Mouse (Mus musculus): ENCODE measurements around the gene Rplp2. TPM values are rescaled to one million over a fixed set of nuclear protein-coding genes. Genes with fewer than 3 reads are reported as not detected.

The Rplp2 gene
- polyA plus RNA-seq, 1 experiment from 2014 or later, result 771 TPM

DNA sequence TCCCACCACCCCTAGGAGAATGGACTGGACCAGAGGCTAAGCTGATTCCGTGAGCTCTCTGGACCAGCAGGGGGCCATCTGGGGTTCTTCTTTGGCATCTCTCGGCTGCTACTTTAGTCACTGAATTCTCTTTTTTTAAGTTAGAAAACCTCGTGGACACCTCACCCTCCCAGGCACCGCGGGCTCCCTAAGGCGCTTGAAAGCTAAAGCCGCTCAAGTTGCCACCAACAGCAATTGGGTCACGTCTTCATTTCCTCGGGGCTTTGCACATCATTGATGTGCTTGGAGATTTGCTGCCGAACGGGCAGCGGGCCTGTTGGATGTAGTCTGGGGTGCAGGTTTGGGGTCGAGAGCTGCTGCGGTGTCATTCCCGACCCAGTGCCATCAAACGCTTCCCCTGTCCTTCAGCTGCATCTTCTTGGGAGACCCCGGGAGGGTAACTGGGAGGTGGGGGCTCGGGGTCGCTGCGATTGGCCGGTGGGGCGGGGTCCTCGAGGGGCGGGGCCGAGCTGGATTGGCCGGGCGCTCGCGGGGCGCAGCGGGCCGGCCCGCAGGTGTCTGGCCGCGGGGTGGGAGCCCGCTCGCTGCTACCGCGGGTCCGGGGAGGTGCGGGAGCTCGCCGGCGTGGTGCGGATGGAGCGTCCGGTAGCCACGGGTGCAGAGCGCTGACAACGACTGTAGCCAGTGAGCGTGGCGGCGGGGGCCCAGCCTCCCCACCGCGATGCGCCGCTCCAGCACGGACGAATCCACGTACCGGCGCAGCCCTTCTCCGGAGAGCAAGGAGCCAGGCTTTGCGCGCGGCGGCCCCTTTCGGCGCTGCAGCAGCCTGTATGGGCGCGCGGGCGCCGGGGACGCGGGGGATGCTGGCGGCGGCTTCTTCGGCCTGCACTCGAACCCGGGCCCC is 34.6 kb downstream of the Rplp2 start:
- WGBS, result 1% methylated on average over 81 of the region's 81 CpGs

DNA sequence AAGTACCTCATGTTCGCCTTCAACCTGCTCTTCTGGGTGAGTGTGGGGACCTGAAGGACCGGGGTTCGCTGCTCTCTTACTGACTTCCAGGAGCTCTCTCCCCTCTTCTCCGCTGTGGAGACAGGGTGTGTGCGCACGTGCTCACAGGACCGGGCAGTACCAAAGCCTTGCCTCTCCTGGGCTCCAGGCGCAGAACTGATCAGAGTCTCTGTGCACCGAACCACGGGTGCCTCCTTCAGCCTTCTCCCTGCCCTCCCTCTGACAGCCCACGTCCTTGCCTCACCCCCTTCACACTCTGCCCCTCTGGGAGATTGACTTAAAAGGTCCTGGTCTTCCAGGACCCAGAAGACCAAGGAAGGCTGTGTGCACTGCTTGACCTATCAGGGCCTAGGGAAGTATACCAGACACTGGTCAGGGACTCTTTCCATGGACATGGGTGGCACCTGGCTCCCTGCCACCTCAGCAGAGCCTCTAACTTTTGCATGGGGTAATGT is 35.4 kb downstream of the Rplp2 start:
- 8% methylated on average over 11 of the region's 11 CpGs for WGBS
- ATAC-seq (ENCODE audit: low read depth), result peak; percentile 21

More for the DNA sequence above, 34.6 kb downstream of the Rplp2 start:
- H3K4me3 ChIP-seq, result peak overlapping the region; percentile 62
- H3K4me1 ChIP-seq (replicated peaks), result peaks cover 74% of the 10 kb centered on the region
- ATAC-seq (ENCODE audit: low read depth), result peak; percentile 64
- H3K27ac ChIP-seq (replicated peaks), result peak overlapping the region; percentile 78
- no peaks in the 10 kb centered on the region for H3K36me3 ChIP-seq
- no peaks in the 10 kb centered on the region for H3K9me3 ChIP-seq
- peak overlapping the region; percentile 89 for H3K4me2 ChIP-seq
- peaks cover 31% of the 10 kb centered on the region for H3K27me3 ChIP-seq
- peak overlapping the region; percentile 80 for H3K9ac ChIP-seq

DNA sequence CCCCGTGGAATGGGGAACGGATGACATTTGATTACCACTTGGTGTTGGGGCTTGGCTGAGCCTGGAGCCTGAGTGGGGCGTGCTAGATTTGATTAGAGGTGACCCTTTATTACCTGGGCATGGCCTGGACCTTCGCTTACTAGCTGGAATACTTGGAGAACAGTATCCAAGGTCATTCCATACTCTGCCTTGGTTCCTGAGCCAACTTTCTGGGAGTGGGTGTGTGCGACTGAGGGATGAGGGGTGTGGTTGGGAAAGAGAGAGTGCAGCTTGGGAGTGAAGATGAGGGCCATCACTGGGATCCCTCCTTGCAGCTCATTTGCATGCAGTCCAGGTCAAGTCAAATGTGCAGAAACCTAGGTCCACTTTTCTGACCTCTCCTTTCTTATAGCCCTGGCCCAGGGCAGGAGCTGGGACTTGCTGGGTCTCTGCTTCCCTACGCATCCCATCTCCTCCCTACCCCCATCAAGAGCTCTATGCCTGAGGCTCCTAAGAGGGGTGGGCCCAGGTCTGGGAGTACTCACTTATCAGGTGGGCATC is 36.0 kb downstream of the Rplp2 start:
- H3K9ac ChIP-seq, result peak overlapping the region; percentile 80

More for the DNA sequence above, 35.4 kb downstream of the Rplp2 start:
- Histone ChIP-seq H3K27me3 (peaks cover 23% of the 10 kb centered on the region), H3K9ac (peak overlapping the region; percentile 80), H3K4me1 (replicated peaks) (peaks cover 74% of the 10 kb centered on the region), H3K27ac (replicated peaks) (peak overlapping the region; percentile 78), H3K36me3 (no peaks in the 10 kb centered on the region), H3K4me2 (peak overlapping the region; percentile 89), H3K9me3 (no peaks in the 10 kb centered on the region), H3K4me3 (peak overlapping the region; percentile 62)

DNA sequence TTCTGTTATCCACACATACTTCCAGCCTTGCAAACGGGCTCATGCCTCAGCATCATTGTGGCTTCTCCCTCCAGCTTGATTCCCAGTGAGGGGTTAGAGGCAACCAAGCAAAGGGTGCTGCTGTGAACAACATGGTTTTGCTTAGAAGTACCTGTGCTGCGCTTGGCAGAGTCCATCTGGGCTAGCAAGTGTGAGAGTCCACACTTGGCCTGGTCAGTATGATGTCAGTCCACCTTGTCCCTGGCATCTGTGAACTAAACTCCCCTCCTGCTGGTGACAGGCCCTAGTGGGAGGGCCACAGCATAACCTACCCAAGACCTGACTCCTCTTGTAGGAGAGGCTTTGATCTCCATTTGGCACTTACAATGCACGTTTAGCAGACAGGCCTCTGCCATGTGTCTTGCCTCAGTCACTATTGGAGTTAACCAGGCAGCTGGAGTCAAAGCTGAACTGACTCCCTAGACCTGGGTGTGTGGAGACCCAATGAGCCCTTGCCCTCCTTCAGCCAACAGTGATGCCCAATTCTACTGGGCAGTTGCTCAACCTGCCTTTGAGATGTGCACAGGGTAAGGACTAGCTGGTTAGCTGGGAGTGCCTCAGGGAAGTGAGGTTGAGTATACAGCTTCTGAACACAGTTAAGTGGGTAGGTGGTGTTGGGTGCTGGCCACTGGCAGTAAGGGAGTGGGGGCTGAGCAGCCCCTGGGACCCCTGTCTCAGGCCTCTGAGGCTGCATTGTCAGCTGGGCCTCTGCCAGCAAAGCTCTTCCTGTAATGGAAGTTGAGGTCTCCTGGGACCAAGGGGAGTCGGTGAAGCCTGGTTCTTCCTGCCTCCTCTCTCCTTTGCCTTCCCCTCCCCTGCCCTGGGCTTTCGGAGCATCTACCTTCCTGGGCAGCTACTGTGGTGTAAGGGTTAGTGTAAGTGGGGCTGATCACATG is 37.3 kb downstream of the Rplp2 start:
- H3K9me3 ChIP-seq, result no peaks in the 10 kb centered on the region
- peaks cover 77% of the 10 kb centered on the region for H3K4me1 ChIP-seq (replicated peaks)
- H3K9ac ChIP-seq, result no peak overlapping the region
- H3K4me2 ChIP-seq, result peak overlapping the region; percentile 89
- peaks cover 14% of the 10 kb centered on the region for H3K27me3 ChIP-seq
- no peak overlapping the region for H3K4me3 ChIP-seq
- no peak for ATAC-seq (ENCODE audit: low read depth)
- H3K36me3 ChIP-seq, result no peaks in the 10 kb centered on the region
- 60% methylated on average over 5 of the region's 5 CpGs for WGBS
- H3K27ac ChIP-seq (replicated peaks), result peak overlapping the region; percentile 59

More for the DNA sequence above, 36.0 kb downstream of the Rplp2 start:
- WGBS, result 67% methylated on average over 6 of the region's 6 CpGs
- Histone ChIP-seq H3K27me3 (peaks cover 17% of the 10 kb centered on the region), H3K27ac (replicated peaks) (no peak overlapping the region), H3K4me3 (peak overlapping the region; percentile 62), H3K36me3 (no peaks in the 10 kb centered on the region), H3K4me2 (peak overlapping the region; percentile 89), H3K9me3 (no peaks in the 10 kb centered on the region), H3K4me1 (replicated peaks) (peaks cover 77% of the 10 kb centered on the region)
- ATAC-seq (ENCODE audit: low read depth), result no peak

DNA sequence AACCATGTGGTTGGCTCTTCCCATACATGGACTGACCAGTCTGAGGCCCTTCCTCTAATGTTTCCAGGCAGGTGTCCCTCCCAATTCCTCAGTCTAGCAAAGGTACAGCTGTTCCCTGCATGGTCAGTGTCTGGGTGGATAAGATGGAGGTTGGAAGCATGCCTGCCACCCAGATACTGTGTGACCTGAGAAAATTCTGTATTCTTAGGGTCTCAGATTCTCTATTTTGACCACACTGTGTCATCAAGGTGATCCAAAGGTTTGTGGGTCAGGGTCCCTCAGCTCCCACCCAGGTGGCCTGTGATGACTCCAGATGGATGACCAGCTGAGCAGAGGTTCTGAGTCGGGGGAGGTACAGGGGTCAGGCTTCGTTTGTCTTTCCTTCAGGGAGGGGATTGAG is 38.0 kb downstream of the Rplp2 start:
- Histone ChIP-seq H3K36me3 (no peaks in the 10 kb centered on the region), H3K9ac (no peak overlapping the region), H3K9me3 (no peaks in the 10 kb centered on the region), H3K27ac (replicated peaks) (no peak overlapping the region), H3K4me3 (no peak overlapping the region), H3K27me3 (peaks cover 14% of the 10 kb centered on the region), H3K4me1 (replicated peaks) (peaks cover 76% of the 10 kb centered on the region), H3K4me2 (no peak overlapping the region)
- WGBS, result 86% methylated on average over 2 of the region's 2 CpGs
- no peak for ATAC-seq (ENCODE audit: low read depth)

DNA sequence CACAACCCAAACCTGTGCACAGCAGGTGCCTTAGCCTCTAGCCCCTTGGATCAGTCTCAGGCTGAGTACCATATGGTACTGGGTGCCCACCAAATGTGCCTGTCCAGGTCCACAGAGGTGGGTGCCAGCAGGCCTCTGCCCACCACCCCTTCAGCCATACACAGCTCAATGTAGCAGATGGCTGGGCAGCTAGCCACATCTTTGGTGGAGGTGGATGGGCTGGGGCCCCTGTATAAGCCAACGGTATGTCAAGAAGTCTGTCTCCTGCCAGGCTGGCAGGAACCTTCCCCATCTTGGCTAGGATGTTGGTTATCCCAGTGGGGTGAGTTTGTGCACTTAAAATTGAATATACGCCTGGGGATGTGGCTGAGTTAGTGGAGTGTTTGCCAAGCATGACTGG is 38.4 kb downstream of the Rplp2 start:
- H3K9ac ChIP-seq, result no peak overlapping the region
- 85% methylated on average over 2 of the region's 2 CpGs for WGBS
- H3K4me1 ChIP-seq (replicated peaks), result peaks cover 72% of the 10 kb centered on the region
- H3K4me2 ChIP-seq, result no peak overlapping the region
- 0 out of 2 replicates have a peak, but pooled peaks cover 1% of the 10 kb centered on the region for H3K36me3 ChIP-seq
- peaks cover 14% of the 10 kb centered on the region for H3K27me3 ChIP-seq
- no peak overlapping the region for H3K27ac ChIP-seq (replicated peaks)
- no peaks in the 10 kb centered on the region for H3K9me3 ChIP-seq
- no peak overlapping the region for H3K4me3 ChIP-seq
- no peak for ATAC-seq (ENCODE audit: low read depth)

DNA sequence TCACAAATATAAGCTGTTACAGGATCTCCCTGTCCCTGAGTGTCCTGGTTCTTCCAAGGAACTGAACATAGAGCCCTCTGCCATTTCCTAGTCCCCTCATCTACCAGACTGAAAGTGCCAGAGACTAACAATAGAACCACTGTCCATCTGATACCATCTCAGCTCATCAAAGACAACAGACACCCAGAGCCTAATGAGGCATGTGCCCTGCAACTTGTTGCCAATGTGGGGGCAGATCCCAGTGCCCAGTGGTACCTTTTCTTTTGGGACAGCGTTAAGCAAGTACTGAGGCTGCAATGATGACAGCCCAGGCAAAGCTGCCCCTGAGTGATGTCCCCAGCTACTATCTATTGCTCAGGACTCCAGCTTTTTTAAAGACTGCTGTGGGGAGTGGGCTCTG is 39.1 kb downstream of the Rplp2 start:
- no peak overlapping the region for H3K4me2 ChIP-seq
- H3K4me1 ChIP-seq (replicated peaks), result peaks cover 66% of the 10 kb centered on the region
- ATAC-seq (ENCODE audit: low read depth), result no peak
- peaks cover 4% of the 10 kb centered on the region; the same call in 1 of the 2 replicates for H3K36me3 ChIP-seq
- H3K9ac ChIP-seq, result no peak overlapping the region
- peaks cover 14% of the 10 kb centered on the region for H3K27me3 ChIP-seq
- H3K4me3 ChIP-seq, result no peak overlapping the region
- H3K27ac ChIP-seq (replicated peaks), result no peak overlapping the region
- 87% methylated on average over 1 of the region's 1 CpGs for WGBS
- H3K9me3 ChIP-seq, result no peaks in the 10 kb centered on the region

DNA sequence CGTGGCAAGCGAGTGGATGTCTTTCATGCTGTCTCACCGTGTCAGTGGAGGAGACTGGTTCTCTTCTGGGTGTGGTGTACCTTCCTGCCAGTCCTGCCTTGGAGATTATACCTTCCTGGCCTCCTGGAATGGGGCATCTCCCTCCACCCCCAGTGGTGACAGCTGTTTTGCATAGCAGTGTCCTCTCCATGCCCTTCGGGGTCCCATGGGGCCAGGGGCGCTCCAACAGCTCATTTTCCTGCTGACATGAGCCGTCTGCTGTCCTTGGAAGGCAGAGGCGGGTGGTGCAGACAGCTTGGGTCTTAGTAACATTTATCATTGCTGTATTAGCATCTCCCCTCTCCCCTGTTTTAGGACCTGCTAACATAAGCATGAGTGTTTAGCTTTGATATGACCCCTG is 40.0 kb downstream of the Rplp2 start:
- Histone ChIP-seq H3K4me2 (no peak overlapping the region), H3K27me3 (peaks cover 14% of the 10 kb centered on the region), H3K4me3 (no peak overlapping the region), H3K36me3 (peaks cover 13% of the 10 kb centered on the region), H3K9me3 (no peaks in the 10 kb centered on the region), H3K4me1 (replicated peaks) (peaks cover 58% of the 10 kb centered on the region), H3K9ac (0 out of 2 replicates have a peak overlapping the region, but pooled peaks have one; percentile 36), H3K27ac (replicated peaks) (peak overlapping the region; percentile 52; the same call in 1 of the 2 replicates)
- no peak for ATAC-seq (ENCODE audit: low read depth)
- 57% methylated on average over 7 of the region's 7 CpGs for WGBS

DNA sequence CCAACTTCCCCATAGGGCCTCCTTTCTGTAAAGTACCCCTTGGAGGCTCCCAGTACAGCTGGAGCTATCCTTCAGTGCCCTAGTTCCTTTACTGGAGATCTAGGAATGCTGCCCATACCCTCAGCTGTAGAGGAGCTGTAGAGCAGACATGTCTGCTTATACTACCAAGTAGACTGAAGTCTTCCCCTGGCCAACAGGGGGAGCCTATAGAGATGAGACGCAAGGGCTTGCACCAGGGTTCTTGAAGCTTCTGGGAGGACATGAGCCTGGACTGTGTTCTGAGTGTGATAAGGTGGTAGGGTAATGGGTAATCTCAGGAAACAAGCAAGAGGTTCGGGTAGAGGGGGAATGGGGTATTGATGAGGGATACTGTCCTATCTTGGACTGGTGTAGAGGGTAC is 44.0 kb downstream of the Rplp2 start:
- peaks cover 19% of the 10 kb centered on the region for H3K4me1 ChIP-seq (replicated peaks)
- H3K27ac ChIP-seq (replicated peaks), result no peak overlapping the region
- H3K27me3 ChIP-seq, result no peaks in the 10 kb centered on the region
- no peak overlapping the region for H3K9ac ChIP-seq
- ATAC-seq (ENCODE audit: low read depth), result no peak
- H3K9me3 ChIP-seq, result no peaks in the 10 kb centered on the region
- 88% methylated on average over 2 of the region's 2 CpGs for WGBS
- no peak overlapping the region for H3K4me3 ChIP-seq
- peaks cover 41% of the 10 kb centered on the region for H3K36me3 ChIP-seq
- H3K4me2 ChIP-seq, result no peak overlapping the region

DNA sequence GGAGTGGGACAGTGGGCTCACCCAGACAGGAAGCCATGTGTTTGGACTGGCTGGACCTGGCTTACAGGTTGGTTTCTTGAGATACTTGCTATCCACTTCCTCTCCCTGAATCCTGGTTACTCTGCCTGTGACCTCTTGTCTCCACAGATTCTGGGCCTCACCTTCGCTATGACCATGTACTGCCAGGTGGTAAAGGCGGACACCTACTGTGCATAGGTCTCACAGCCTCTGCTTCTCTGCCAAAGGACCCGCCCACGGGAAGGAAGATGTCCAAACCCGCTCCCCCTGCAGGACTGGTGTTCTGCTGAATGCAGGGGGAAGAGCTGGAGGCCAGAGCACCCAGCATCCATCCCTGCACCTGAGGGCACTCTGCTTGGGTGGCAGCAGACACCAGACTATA is 45.6 kb downstream of the Rplp2 start:
- WGBS, result 91% methylated on average over 5 of the region's 5 CpGs
- ATAC-seq (ENCODE audit: low read depth), result no peak
- Histone ChIP-seq H3K9ac (no peak overlapping the region), H3K36me3 (peaks cover 53% of the 10 kb centered on the region), H3K9me3 (no peaks in the 10 kb centered on the region), H3K4me2 (no peak overlapping the region), H3K4me3 (no peak overlapping the region), H3K27ac (replicated peaks) (no peak overlapping the region), H3K27me3 (no peaks in the 10 kb centered on the region), H3K4me1 (replicated peaks) (peaks cover 3% of the 10 kb centered on the region; the same call in 1 of the 2 replicates)

DNA sequence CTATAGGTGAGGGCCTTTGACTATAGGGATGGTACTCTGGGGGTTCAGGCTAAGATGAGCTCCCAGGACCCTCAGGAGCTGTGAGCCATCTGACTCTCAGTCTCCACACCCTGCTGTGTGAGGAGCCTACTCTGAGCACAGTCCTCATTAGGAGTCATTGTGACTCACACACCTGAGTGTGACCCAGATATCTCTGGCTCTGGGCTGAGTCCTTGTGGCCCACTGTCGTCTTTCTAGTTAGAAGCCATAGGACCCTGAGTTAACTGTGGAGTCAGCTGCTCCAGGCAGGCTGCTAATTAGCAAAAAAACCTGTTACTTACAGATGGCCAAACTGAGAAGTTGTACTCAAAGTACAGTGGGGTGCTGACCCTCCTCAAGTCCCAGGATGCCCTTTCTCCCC is 46.6 kb downstream of the Rplp2 start:
- Histone ChIP-seq H3K9me3 (no peaks in the 10 kb centered on the region), H3K4me2 (no peak overlapping the region), H3K9ac (no peak overlapping the region), H3K27ac (replicated peaks) (no peak overlapping the region), H3K27me3 (no peaks in the 10 kb centered on the region), H3K4me3 (no peak overlapping the region), H3K36me3 (peaks cover 58% of the 10 kb centered on the region), H3K4me1 (replicated peaks) (no peaks in the 10 kb centered on the region)
- 91% methylated on average over 1 of the region's 1 CpGs for WGBS
- no peak for ATAC-seq (ENCODE audit: low read depth)
